Comparison of ENCODE assay signal across 17 mouse cellular contexts in genomic region chr7:110972796-110973195, GRCm38 (mm10).
"Had no signal": no experiment of that assay in that cellular context is flagged by ENCODE, and none has a peak within 500 bp of the region (broad histone marks: within the 10 kb centered on the region; RNA-seq: fewer than 3 reads in every experiment).

No protein-coding gene starts in this region.

- H3K4me2 ChIP-seq: hindbrain, embryonic 15.5 days; liver, embryonic 11.5 days; liver, embryonic 15.5 days; lung, embryonic 15.5 days; midbrain, embryonic 11.5 days; midbrain, embryonic 15.5 days; neural tube, embryonic 12.5 days; stomach, embryonic 15.5 days had no signal

- H3K36me3 ChIP-seq: hindbrain, embryonic 15.5 days; limb, embryonic 10.5 days; liver, embryonic 15.5 days; lung, embryonic 15.5 days; midbrain, embryonic 15.5 days; neural tube, embryonic 12.5 days; stomach, embryonic 15.5 days had no signal

- H3K27ac ChIP-seq: hindbrain, embryonic 15.5 days; limb, embryonic 10.5 days; liver, embryonic 15.5 days; lung, embryonic 15.5 days; macrophage; midbrain, embryonic 15.5 days; neural tube, embryonic 12.5 days; stomach, embryonic 15.5 days had no signal

- H3K9me3 ChIP-seq: hindbrain, embryonic 15.5 days; limb, embryonic 10.5 days; liver, embryonic 15.5 days; lung, embryonic 15.5 days; megakaryocyte, embryonic 14.5 days; midbrain, embryonic 15.5 days; neural tube, embryonic 12.5 days; stomach, embryonic 15.5 days had no signal

- DNase-seq: lung, postnatal 14 days; retina, postnatal 1 day; right cerebral cortex, postnatal 4 days; spleen, adult 18-20 months; thymus, postnatal 36 days had no signal

- H3K27me3 ChIP-seq: hindbrain, embryonic 15.5 days; liver, embryonic 15.5 days; lung, embryonic 15.5 days; megakaryocyte, embryonic 14.5 days; midbrain, embryonic 15.5 days; neural tube, embryonic 12.5 days; stomach, embryonic 15.5 days had no signal

- H3K4me1 ChIP-seq: hindbrain, embryonic 15.5 days; limb, embryonic 10.5 days; lung, embryonic 15.5 days; midbrain, embryonic 15.5 days; neural tube, embryonic 12.5 days had no signal

- H3K9ac ChIP-seq: hindbrain, embryonic 15.5 days; liver, embryonic 15.5 days; lung, embryonic 15.5 days; midbrain, embryonic 15.5 days; neural tube, embryonic 12.5 days; stomach, embryonic 15.5 days had no signal

- ATAC-seq: inflammation-experienced regulatory T-cells, adult 6 months; midbrain, embryonic 15.5 days had no signal

- H3K4me3 ChIP-seq: hindbrain, embryonic 15.5 days; limb, embryonic 10.5 days; liver, embryonic 15.5 days; lung, embryonic 15.5 days; megakaryocyte, embryonic 14.5 days; midbrain, embryonic 15.5 days; neural tube, embryonic 12.5 days; stomach, embryonic 15.5 days had no signal
